Mouse (Mus musculus) left cerebral cortex, postnatal 36 days (tissue): Measurements from ENCODE around the gene Epn1. TPM values are rescaled to one million over a fixed set of nuclear protein-coding genes. Genes with fewer than 3 reads are reported as not detected.
"Not testable (repeated sequence)": the region's sequence is repeated elsewhere in the genome, so short reads cannot be mapped to it uniquely, and the experiment has no call there.

Source experiments
- DNase-seq, 2 experiments: peaks; one replicate each; pipeline ENCODE4 v3.0.0; 2021 to 2022; ENCODE audit warnings: low spot score in 2 of 2, mixed read lengths in 1 of 2
- intact Hi-C: fragments of 180-260 bp; cut with DNase I; formaldehyde crosslinking; loops from one replicate; pipeline ENCODE4 v1.15.1; 2025
- total RNA-seq, 2 experiments: library from RNA; stranded (reverse); gene quantifications; 2 replicates each; pipeline ENCODE4 v1.2.3; 2021

Gene Epn1
- total RNA-seq, 2 experiments from 2014 or later, result 435 to 530 TPM

DNA sequence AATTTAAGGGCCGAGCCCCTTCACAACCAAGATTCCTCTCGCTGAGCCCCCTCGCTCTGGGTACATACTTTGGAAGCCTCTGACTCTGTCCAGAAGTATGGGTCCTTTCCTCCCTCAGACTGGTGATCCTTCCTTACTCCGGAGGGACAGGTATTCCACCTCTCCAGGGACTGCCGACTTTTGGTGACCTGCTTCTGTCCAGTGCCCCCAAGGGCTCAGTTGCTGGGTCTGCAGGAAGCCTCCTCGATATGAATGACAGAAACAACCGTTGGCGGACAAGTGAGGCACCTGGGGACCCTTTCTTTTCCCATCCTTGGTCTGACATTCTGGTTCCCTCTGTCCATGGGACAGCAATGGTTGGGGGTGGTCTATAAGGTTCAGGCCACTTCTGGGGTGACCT is 22.7 kb upstream of the Epn1 start:
- intact Hi-C loops, result loop anchor here (5.0 kb wide), 1 partner anchor 135 kb away; the partner anchor contains the start of gene Nat14

DNA sequence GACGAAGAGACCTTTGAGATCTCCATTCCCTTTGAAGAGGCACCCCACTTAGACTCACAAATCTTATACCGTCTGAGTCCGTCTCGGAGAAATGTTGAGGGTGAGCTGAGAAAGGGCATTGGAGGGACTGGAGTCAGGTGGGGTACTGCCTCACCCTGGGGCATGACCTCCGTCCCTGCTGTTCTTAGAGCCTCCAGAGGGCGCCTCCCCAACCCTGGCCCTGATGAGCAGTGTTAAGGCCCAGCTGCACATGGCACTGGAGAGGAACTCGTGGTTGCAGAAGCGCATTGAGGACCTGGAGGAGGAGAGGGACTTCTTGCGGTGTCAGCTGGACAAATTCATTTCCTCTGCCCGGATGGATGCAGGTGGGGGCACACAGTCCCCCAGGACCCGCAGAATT is 22.2 kb upstream of the Epn1 start:
- DNase-seq, result no peak
- intact Hi-C loops, result loop anchor here (5.0 kb wide), 1 partner anchor 136 kb away; the partner anchor contains the start of gene Nat14

More for the DNA sequence above, 22.7 kb upstream of the Epn1 start:
- peak in 1 of 2 experiments; percentile 9 for DNase-seq

DNA sequence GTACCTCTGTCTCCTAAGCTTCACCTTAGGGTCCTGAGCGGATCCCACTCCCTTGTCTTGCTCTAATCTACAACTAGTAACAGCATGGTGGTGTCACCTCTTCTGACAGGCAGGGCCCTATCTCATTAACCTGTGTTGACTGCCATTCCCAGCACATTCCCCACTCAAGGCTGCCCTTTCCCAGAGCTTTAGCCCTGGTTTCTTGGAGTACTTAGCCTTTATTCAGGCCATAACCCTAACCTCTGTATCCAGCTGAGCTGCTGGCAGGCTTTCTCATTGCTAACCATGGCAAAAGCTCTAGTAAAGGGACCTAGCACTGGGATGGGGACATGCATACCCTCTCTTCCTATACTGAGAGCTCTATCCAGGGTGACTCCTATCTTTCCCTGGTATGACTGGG is 21.4 kb upstream of the Epn1 start:
- no peak for DNase-seq
- intact Hi-C loops, result loop anchor here (5.0 kb wide), 1 partner anchor 136 kb away; the partner anchor contains the start of gene Nat14

DNA sequence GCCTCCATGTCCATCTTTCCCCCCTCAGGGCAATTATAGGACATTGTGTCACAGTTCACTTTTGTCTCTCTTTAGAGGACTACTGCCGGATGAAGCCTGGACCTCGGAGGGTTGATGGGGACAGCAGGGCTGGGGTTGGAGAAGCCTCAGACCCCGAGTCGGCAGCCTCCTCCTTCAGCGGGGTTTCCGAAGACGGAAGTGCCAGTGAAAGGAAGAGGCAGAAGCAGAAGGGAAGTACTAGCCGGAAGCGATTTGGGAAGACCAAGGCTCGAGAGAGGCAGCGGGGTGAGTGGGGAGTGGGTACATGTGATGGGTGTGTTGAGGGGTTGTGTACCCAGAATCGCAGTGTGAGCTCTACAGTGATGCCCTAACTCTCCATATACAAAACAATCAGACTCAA is 20.6 kb upstream of the Epn1 start:
- DNase-seq, result peak in 1 of 2 experiments; percentile 11
- intact Hi-C loops, result loop anchor here (5.0 kb wide), 1 partner anchor 137 kb away; the partner anchor contains the start of gene Nat14

DNA sequence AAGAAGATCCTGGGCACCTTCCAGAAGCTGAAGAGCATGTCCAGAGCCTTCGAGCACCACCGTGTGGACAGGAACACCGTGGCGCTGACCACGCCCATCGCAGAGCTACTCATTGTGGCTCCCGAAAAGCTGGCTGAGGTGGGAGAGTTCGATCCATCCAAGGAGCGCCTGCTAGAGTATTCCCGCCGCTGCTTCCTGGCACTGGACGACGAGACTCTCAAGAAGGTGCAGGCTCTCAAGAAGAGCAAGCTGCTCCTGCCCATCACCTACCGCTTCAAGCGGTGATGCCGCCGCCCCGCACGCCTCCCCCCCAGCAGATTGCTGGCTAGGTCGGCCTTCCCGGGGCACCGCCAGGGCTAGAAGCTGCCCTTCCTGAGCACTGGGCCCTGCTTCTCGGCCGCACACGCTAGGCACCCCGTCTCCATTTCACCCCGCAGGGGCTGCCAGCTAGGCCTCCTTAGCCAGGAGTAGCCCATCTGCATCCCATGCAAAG is 19.8 kb upstream of the Epn1 start:
- intact Hi-C loops, result loop anchor here (2.0 to 10.0 kb wide), 2 partner anchors 39 to 1365 kb away; partner anchors contain the start of genes Ccdc106, Mboat7, Tsen34 and Zfp865
- peak; percentile 74 for DNase-seq

DNA sequence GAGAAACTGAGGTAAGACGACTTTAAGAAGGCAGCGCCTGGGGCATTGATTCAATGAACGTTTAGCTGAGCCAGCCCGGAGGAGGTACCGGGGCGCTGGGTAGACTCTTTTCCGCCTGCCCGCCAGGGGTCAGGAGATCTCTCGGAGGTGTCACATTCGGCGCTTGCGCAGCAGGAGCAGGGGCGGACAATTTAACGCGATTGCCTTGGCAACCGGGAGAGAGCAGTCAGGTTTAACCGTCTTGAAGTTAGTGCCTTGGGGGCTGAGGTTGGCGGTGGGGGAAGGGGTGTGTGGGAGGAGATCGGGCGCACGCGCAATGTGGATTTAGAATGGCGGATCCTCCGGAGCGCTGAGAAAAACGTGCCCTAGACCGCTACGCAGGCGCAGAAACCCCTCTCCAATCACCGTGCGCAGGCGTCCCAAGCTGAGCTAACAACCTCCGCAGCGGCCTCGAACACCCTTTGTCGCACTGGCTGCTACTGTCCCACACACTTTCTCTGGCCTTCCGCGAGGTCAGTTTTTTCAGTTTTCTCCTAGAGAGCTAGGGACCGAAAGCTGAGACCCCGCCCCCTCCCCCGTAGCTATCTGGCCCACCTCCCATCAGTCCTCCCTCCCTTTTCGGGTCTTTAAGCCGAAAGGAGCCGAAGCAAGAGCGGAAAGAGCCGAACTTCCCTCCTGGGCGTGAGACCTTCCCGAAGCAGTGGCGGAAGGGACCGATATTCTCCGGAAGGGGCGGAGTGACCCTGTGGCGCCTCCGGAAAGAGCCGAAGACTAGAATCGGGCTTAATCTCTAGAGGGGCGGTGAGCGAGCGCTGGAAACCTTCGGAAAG is 18.9 kb upstream of the Epn1 start:
- intact Hi-C loops, result loop anchor here (2.0 to 10.0 kb wide), 2 partner anchors 40 to 1366 kb away; partner anchors contain the start of genes Ccdc106, Mboat7, Tsen34 and Zfp865
- DNase-seq, result peak; percentile 98 to 99

DNA sequence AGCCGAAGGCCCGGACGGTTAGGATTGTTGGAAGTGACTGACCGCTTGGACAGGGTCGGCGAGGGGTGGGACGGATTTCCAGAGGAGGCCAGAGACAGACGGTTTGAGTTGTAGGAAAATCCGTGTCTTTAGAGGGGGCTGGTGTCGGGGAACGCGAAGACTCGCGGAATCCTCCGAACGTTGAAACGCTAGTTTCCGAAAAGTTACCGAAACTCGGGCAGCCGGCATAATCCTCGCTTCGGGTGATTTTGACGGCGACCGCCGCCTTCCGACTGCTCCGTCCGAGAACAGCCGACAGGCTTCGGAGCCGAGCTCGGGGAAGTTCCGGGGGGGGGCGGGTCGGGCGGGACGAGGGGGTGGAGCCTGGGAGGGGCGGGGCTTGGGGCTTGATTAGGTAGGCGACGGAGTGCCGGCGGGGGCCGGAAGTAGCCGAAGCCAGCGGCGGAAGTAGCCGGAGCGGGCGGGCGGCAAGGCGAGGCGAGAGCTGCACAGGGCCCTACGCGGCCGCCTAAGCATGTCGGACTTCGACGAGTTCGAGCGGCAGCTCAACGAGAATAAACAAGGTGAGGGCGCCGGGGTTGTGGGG is 18.2 kb upstream of the Epn1 start, which contains the start of gene U2af2:
TSS of gene U2af2 (plus strand) at position 370 of the 586 bp plus-strand sequence.
- peak; percentile 92 to 93 for DNase-seq
- intact Hi-C loops, result loop anchor here (1.0 to 10.0 kb wide), 3 partner anchors 18 to 1367 kb away; partner anchors contain the start of genes Ccdc106, Epn1, Mboat7 and Tsen34

DNA sequence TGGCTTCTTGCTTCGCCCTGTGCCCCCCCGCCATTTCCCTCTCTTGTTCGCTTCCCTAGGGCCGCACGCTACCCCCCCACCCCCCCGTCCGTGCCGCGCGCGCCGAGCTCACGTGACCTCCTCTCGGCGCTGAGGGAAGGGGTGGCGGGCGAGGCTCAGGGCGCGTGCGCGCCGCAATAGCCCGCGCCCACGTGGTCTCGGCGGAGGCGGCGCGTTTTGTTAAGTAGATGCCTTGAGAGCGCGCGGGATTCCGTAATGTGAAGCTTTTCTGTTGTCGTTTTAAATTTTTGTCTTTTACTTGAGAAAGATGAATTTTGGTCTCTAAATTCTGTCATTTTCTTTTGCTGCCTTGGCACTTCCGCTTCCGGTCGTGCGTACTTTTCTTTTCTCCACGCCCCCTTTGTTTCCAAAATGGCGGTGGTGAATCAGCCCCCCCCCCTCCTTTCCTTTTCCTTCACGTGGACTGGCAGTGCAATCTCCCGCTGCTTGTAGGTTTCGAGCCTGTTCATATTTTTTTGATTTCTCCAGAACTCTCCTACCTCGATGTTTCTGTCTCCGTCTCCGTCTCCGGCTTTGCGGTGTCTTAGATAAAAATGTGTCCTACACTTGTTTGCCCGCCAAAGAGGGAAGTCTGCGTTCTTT is 17.6 kb upstream of the Epn1 start:
- DNase-seq, result no peak
- intact Hi-C loops, result loop anchor here (1.0 to 10.0 kb wide), 2 partner anchors 18 to 1368 kb away; partner anchors contain the start of genes Epn1, Mboat7 and Tsen34

DNA sequence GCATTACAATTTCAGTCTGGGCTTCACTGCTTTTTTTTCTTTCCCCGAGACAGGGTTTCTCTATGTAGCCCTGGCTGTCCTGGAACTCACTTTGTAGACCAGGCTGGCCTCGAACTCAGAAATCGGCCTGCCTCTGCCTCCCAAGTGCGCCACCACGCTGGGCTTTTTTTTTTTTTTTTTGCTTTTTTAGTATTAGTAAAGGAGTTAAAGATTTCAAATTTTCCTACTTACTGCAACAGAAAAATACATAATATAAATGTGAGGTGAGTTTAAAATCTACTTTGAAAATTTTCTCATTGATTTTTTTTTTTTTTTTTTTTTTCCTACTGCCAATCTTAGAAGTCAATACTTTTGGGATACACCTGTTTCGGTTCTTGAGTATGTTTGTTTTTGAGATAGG is 15.1 kb upstream of the Epn1 start:
- no peak for DNase-seq
- intact Hi-C loops, result loop anchor here (10.0 kb wide), 1 partner anchor 1370 kb away; the partner anchor contains the start of genes Mboat7 and Tsen34

DNA sequence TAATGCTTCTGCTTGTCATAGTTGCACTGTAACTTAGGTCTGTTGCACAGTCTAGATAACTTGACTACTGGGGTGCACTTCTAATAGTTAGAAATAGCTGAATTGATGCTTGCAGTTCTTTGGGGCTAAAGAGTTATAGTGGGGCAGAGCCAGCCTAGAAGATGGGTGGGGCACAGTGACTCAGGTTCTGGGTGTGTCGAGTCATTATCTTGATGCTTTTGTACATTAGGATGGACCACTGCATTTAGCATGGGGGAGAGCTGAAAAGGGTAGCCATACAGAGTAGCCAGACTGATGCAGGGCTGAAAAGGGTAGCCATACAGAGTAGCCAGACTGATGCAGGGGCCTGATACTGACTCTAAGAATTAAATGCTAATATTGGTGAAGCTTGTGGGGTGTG is 6.4 kb upstream of the Epn1 start:
- no peak for DNase-seq
- intact Hi-C loops, result no loop called here

DNA sequence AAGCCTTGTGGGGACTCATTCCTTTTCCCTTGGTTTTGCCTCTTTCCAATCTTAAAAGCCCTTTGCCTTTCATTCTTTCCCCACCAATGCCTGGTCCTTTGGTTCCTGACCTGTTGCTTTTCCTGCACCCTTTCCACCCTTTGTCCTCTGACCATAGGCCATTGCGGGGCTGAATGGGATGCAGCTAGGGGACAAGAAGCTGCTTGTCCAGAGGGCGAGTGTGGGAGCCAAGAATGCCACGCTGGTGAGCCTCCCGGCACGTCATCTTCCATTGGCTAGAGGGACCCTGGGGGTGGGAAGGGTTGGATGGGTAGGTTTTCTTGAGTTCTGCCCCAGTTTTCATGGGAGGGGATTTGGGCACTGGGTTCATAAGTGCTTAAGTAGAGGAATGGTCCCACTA is 5.1 kb upstream of the Epn1 start:
- intact Hi-C loops, result no loop called here
- DNase-seq, result no peak

DNA sequence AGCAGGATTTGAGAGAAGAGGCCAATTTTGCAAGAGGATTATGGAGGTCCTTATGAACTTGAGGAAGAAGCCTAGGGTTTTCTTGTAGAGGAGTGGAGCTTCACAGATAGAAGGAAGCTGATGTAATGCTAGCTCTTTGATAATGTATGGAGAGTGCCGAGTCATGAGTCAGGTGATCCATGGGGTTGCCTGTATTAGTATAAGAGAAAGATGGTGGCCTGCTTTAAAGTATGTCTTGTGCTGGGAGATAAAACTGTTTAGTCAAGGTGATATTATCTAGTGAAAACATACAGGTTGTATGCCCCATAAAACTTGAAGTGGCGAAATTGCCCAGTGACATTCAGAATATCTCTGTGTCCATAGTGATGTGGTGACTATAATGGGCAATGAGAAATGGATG is 3.1 kb upstream of the Epn1 start:
- intact Hi-C loops, result no loop called here
- DNase-seq, result no peak

DNA sequence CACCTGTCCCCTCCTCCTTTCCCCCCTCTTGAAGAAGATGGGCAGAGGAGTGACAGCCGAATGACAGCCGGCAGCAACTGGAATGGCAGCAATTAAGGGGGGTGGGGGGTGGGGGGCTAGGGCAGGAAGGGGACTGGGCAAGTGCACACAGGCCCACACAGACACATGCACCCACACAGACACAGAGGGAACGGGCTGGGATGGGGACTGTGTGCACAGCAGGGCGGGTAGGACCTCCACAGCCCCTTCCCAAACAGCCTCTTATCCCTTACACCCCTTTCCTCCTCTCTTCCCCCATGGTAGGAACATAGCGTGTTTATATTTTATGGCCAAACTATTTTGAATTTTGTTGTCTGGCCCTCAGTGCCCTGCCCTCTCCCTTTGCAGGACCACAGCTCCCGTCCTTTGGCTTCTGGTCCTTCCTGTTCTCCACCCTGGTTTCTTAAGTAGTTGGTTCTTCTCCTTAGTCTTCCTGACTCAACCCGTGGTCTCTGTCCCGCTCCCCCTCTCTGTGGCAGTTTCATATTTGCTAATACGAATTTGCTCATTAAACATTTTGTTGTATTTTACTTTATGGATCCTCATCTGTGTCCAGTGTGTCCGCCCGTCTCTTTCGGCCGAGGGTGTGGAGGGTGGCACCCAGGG is 548 bp upstream of the Epn1 start:
- not testable (repeated sequence) for DNase-seq
- intact Hi-C loops, result loop anchor here (1.0 to 10.0 kb wide), 2 partner anchors 17 to 1435 kb away; partner anchors contain the start of genes Cnot3 and U2af2

DNA sequence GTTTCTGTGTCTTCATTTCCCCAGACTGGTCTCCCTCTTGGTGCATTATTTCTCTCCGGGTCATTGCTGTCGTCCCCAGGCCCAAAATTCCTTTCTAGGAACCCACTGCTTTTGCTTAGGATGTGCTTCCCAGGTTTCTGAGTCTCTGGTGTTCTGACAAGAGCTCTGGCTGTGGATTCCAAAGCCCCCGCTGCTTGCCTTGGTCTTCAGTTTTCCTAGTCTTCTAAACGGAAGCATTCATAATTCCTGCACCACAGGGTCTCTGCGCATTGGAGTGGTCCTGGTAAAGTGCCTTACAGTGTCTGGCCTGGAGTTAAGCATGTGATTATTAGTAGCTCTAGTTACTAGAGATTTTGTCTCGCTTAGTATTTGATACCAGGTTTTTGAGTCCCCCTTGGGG is 780 bp downstream of the Epn1 start:
- intact Hi-C loops, result loop anchor here (1.0 to 10.0 kb wide), 2 partner anchors 19 to 1436 kb away; partner anchors contain the start of genes Cnot3 and U2af2
- no peak for DNase-seq

DNA sequence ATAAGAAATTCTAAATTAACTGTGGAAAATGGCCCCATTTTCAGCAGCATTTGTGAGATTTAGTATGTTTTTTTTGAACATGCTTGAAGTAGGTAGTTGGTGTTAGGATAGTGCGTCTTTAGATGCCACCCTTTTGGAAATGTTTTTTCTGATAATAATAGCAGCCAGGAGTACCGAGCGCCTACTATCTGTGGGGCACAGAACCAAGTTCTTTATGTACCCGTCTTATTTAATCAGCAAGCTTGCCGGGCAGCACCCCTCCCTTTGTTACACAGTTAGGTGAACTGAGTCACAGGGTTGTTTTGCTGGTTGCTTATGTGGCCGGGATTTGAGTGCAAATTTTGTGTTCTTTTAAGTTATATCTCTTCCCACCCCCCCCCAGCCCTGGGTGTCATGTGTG is 1.2 kb downstream of the Epn1 start:
- DNase-seq, result no peak
- intact Hi-C loops, result loop anchor here (10.0 kb wide), 1 partner anchor 1436 kb away; the partner anchor contains the start of gene Cnot3

DNA sequence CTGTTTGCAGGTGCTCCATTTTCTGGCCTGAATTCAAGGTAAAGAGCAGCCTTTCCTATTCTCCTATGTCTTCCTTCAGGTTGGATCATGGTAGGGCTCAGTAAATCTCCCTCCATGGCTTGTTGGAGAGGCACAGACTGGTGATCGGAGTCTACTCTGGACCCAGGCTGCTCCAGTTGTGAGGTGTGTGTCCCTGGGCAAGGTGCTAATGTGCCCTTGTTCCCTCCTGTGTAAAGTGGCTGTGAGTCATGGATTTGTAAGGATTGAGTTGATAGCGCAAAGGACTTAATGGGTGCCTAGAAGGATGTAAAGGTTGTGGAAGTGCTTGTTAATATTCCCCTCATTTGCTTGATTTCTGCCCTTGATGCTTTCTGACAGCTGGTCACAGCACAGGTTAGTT is 1.9 kb downstream of the Epn1 start:
- intact Hi-C loops, result loop anchor here (10.0 kb wide), 1 partner anchor 1437 kb away; the partner anchor contains the start of gene Cnot3
- DNase-seq, result no peak

DNA sequence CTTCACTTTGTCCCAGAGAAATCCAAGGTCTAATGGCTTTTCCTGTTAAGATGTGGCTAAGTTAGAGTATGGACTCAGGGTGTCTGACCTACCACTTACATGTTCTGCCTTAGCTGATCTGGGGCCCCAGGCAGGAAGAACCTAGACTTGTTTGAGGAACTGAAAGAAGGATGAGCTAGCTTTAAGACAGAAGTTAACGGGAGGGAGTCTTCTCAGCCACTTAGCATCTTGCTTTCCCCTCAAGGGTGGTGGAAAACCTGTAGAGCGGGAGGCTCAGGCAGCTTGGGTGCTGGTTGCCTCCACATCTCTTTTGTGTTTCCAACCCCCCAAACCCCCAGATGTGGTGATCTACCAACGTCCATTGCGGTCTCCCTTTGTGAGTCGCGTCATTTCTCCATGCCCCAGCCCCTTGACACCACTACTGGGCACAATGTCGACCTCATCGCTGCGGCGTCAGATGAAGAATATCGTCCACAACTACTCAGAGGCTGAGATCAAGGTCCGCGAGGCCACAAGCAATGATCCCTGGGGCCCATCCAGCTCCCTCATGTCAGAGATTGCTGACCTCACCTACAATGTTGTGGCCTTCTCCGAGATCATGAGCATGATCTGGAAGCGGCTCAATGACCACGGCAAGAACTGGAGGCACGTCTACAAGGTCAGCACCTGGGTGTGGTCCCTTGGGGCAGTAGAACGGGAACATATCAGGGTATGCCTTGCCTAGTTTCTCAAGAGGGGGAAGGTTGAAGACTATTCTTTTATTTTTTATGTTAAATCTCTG is 3.5 kb downstream of the Epn1 start:
- intact Hi-C loops, result loop anchor here (10.0 kb wide), 1 partner anchor 1439 kb away; the partner anchor contains the start of gene Cnot3
- no peak for DNase-seq

DNA sequence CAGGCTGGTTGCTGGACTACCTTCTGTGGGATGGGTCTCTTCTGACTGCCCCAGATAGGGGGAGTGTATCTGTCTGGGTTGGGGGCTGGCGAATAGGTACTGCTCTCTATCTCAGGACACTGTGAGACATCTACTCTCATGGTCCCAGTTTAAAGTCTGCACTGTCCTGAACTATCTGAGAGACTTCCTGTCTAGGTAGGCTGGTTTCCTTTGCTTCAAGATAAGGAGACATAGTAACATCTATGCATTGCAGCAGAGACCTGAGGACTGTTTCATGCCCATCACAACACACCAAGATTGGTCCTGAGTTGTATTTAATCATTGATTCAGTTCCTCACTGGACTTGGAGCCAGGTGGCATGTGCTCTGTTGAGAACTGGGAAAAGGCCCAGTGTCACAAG is 5.5 kb downstream of the Epn1 start:
- DNase-seq, result no peak
- intact Hi-C loops, result loop anchor here (10.0 kb wide), 1 partner anchor 1441 kb away; the partner anchor contains the start of gene Cnot3
